Mouse (Mus musculus): ENCODE data around the gene Eef1akmt4. TPM values are rescaled to one million over a fixed set of nuclear protein-coding genes. Genes with fewer than 3 reads are reported as not detected.
"Not testable (repeated sequence)": the region's sequence is repeated elsewhere in the genome, so short reads cannot be mapped to it uniquely, and the experiment has no call there.

Eef1akmt4 gene
- polyA plus RNA-seq, 1 experiment: 18.6 TPM

DNA sequence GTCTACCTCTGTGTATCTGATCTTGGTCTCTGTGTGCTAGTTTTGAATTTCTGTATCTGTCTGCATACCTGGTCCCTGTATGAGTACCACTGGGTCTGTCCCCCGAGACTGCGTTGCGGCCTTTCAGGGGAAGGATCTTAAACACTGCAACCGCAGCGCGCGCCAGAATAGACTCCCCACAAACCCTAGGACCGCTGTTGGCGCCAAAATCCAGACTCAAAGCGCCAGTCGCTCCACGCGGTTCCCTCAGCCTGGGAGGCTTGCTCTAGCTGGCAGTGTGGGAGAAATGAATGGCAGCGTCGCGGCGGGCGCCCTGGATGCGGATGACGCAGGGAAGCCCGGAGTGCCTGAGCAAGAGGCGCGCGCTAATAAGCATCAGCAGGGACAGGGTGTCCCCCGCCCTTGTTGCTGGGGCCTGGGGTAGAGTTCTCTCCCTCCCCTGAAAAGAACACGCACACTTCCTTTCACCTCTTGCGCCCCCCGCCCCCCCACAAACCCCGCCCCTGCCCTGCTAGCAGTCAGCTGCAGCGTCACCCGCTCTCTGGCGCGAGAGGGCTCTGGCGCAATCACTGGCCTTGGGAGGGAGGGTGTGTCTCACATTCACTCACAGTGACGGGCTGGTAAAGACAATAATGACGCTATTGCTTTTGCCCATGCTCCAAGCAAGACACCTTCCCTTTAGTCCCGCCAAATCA is 10.7 kb downstream of the Eef1akmt4 start:
- no peak for DNase-seq (ENCODE audit: low read depth, low spot score)
- WGBS: under 1% methylated on average over 37 of the region's 37 CpGs

DNA sequence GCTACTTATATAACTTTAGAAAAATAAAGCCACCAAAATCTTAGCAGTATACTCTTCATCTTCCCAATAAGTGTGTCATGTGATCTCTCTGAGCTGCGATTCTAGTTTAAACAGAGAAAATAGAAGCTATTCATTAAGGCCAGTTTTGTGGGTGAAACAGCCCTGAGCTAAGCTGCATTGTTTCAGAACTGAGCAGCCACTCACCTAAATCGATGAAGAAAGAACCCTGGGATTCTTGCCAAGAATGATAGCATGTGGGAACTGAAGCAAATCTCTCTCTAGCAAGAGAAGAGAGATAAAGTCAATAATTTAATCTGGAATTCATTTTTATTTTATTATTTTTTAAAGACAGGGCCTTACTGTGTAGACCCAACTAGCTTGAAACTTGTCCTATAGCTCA is 11.8 kb downstream of the Eef1akmt4 start:
- 48% methylated on average over 2 of the region's 2 CpGs for WGBS
- DNase-seq (ENCODE audit: low read depth, low spot score): no peak

GRCm38 (mm10) chr16:20628871-20629391 is 17.5 kb downstream of the Eef1akmt4 start:
- no peak for DNase-seq (ENCODE audit: low read depth, low spot score)
- WGBS: 58% methylated on average over 11 of the region's 11 CpGs

GRCm38 (mm10) chr16:20629731-20630634 is 18.6 kb downstream of the Eef1akmt4 start, which contains the start of gene Ece2:
Gene Ece2, plus strand, starts transcription at chr16:20629828.
- no peak for DNase-seq (ENCODE audit: low read depth, low spot score)
- WGBS: 8% methylated on average over 54 of the region's 54 CpGs

GRCm38 (mm10) chr16:20637410-20637809 is 26.0 kb downstream of the Eef1akmt4 start:
- no peak for DNase-seq (ENCODE audit: low read depth, low spot score)
- 61% methylated on average over 8 of the region's 8 CpGs for WGBS

DNA sequence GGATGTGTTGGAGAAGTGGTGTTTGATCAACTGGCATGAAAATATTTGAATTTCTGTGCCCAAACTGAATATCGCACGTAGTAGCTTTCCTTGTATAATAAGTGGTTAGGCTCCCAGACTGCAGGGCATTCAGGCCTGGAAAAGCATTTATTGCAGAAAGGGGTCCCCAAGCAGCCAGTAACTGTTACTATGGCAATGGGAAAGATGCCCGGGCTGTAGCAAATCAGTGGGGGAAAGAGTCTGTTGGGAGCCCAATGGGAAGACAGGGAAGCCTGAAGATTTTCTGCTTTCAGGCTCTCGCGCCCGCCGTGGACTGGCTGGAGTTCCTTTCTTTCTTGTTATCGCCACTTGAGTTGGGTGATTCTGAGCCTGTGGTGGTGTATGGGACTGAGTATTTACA is 27.0 kb downstream of the Eef1akmt4 start:
- WGBS: 76% methylated on average over 8 of the region's 8 CpGs
- DNase-seq (ENCODE audit: low read depth, low spot score): no peak

- DNase-seq (ENCODE audit: low read depth, low spot score): no peak
- 2% methylated on average over 8 of the region's 8 CpGs for WGBS
Observed at GRCm38 (mm10) chr16:20642161-20642560, 30.8 kb downstream of the Eef1akmt4 start.

DNA sequence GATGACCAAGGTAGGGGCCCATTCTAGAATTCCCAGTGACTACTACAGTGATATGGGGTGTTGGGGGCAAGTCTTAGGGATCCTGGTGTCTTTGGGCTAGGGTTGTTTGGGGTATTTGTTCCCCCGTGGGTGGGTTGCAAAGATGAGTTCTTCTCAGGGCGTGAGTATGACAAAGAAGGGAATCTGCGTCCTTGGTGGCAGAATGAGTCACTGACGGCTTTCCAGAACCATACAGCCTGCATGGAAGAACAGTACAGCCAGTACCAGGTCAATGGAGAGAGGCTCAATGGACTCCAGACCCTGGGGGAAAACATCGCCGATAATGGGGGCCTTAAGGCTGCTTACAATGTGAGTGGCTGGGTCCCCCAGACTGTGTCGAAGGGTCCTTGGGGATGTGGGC is 32.5 kb downstream of the Eef1akmt4 start:
- DNase-seq (ENCODE audit: low read depth, low spot score): no peak
- WGBS: 76% methylated on average over 7 of the region's 7 CpGs

DNA sequence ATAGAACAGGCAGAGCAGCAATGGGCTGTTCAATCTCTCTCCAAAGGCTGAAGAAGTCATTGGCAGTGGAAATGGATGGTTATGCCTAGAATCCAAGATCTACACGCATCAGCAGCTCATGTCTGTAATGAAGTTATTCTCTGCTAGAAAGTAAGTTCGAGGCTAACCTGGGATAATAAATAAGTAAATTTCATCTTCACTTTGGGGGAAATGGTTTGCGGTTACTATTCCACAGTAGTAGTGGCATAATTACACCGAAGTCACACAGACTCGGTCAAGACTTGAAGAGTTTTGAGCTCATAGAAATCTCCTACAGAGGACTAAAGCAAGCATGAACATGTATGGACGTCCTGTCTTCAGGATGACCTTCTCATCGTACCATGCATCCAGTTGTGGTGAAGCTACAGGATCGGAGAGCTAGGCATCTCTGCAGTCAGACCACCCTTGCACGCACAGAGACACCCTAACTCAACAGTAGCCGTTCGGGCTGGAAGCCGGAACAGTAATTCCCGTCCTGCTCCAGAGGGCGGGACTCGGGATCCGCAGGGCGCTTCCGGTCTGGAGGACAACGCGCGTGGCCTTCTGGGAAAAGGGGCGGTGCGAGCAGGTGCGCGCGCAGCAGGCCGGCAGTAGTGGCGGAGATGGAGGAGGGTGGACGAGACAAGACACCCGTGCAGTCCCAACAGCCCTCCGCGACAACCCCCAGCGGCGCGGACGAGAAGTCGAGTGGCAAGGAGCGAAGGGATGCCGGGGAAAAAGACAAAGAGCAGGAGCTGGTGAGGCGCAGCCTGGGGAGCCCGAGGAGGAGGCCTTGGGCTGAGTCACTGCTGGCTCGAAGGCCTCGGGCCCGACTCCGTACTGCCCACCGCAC is 39.9 kb downstream of the Eef1akmt4 start, which contains the start of gene Psmd2:
Gene Psmd2, plus strand, starts transcription at position 577 of the 871 bp plus-strand sequence.
- no peak for DNase-seq (ENCODE audit: low read depth, low spot score)
- WGBS: under 1% methylated on average over 46 of the region's 46 CpGs

DNA sequence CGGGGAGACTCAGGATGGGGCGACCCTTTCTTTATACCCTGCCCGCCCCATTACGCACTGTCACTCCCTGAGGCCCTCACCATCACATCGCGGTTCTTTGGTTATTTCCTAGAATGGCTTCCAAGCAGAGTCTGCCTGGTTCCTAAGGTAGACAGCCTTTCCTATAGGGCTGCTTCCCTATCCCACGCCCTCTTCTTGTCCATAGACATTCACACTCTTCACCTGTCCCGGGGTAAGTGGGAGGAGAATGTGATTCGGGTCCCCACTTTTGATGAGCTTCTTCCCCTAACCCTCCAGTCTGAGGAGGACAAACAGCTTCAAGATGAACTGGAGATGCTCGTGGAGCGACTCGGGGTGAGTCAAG is 40.5 kb downstream of the Eef1akmt4 start:
- DNase-seq (ENCODE audit: low read depth, low spot score): no peak
- 5% methylated on average over 12 of the region's 12 CpGs for WGBS

GRCm38 (mm10) chr16:20653315-20653714 is 41.9 kb downstream of the Eef1akmt4 start:
- WGBS: 44% methylated on average over 2 of the region's 2 CpGs
- DNase-seq (ENCODE audit: low read depth, low spot score): no peak

DNA sequence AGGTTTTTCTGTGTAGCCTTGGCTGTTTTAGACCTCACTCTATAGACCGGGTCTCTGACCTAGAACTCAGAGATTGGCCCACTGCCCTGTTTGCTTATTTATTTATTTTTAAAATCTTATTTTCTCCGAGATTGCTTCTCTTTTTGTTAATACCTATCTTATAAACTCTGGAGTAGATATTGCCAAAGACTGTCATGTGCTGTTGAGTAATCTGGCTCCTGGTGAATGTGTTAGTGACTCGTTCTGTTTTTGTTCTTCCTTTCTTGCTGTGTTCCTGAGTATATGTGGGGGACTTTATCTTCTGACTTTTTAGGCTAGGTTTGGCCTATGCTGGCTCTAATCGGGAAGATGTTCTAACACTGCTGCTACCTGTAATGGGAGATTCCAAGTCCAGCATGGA is 46.3 kb downstream of the Eef1akmt4 start:
- WGBS: 83% methylated on average over 4 of the region's 4 CpGs

GRCm38 (mm10) chr16:20668013-20668412 is 56.6 kb downstream of the Eef1akmt4 start, which contains the start of gene Eif4g1:
Gene Eif4g1, plus strand, starts transcription at chr16:20668313.
- WGBS: 97% methylated on average over 6 of the region's 6 CpGs
- not testable (repeated sequence) for DNase-seq (ENCODE audit: low read depth, low spot score)

More for the DNA sequence above, 46.3 kb downstream of the Eef1akmt4 start:
- no peak for DNase-seq (ENCODE audit: low read depth, low spot score)

Other genes with a start within 250 kb of the Eef1akmt4 start
- gene Abcc5, start 185.2 kb upstream of the Eef1akmt4 start, polyA plus RNA-seq (2012; rRNA removed): 15.0 and 22.3 TPM in 2 replicates
- 28.8 and 30.9 TPM in 2 replicates for gene Eif2b5, start 112.8 kb upstream of the Eef1akmt4 start, polyA plus RNA-seq (2012; rRNA removed)
- gene Dvl3, start 94.6 kb upstream of the Eef1akmt4 start, polyA plus RNA-seq (2012; rRNA removed): 18.4 and 32.2 TPM in 2 replicates
- gene Ap2m1, start 76.1 kb upstream of the Eef1akmt4 start, polyA plus RNA-seq (2012; rRNA removed): 553 and 587 TPM in 2 replicates
- 35.9 and 46.4 TPM in 2 replicates for gene Abcf3, start 63.0 kb upstream of the Eef1akmt4 start, polyA plus RNA-seq (2012; rRNA removed)
- 2.2 and 4.6 TPM in 2 replicates for gene Vwa5b2, start 22.1 kb upstream of the Eef1akmt4 start, polyA plus RNA-seq (2012; rRNA removed)
- 0.16 TPM in 1 of 2 replicates, not detected in the other for gene Gm49333, start within 50 bp of the Eef1akmt4 start, polyA plus RNA-seq (2012; rRNA removed)
- gene Alg3, start 142 bp downstream of the Eef1akmt4 start, polyA plus RNA-seq (2012; rRNA removed): 21.1 and 24.1 TPM in 2 replicates
- 2.0 and 3.3 TPM in 2 replicates for gene Camk2n2, start 9.7 kb downstream of the Eef1akmt4 start, polyA plus RNA-seq (2012; rRNA removed)
- gene Ece2, start 18.2 kb downstream of the Eef1akmt4 start, polyA plus RNA-seq (2012; rRNA removed): 0.43 and 0.49 TPM in 2 replicates
- gene Psmd2, start 40.1 kb downstream of the Eef1akmt4 start, polyA plus RNA-seq (2012; rRNA removed): 96.4 and 100 TPM in 2 replicates
- 150 and 288 TPM in 2 replicates for gene Eif4g1, start 56.7 kb downstream of the Eef1akmt4 start, polyA plus RNA-seq (2012; rRNA removed)
- gene Fam131a, start 81.6 kb downstream of the Eef1akmt4 start, polyA plus RNA-seq (2012; rRNA removed): 3.4 and 3.8 TPM in 2 replicates
- 27.7 and 28.1 TPM in 2 replicates for gene Polr2h, start 106.1 kb downstream of the Eef1akmt4 start, polyA plus RNA-seq (2012; rRNA removed)
- 87.7 and 159 TPM in 2 replicates for gene Clcn2, start 106.2 kb downstream of the Eef1akmt4 start, polyA plus RNA-seq (2012; rRNA removed)
- gene Chrd, start 121.5 kb downstream of the Eef1akmt4 start, polyA plus RNA-seq (2012; rRNA removed): 2.4 and 3.6 TPM in 2 replicates
- 10.2 and 11.9 TPM in 2 replicates for gene Thpo, start 122.9 kb downstream of the Eef1akmt4 start, polyA plus RNA-seq (2012; rRNA removed)

Data from large intestine, adult 2 months (tissue).